Mouse (Mus musculus) heart, postnatal 0 days (tissue): Measurements from ENCODE around the gene Olfr1493-ps1. TPM values are rescaled to one million over a fixed set of nuclear protein-coding genes. Genes with fewer than 3 reads are reported as not detected.

ENCODE experiments used
- ATAC-seq: fragments of 200-750 bp; cut with Nextera tagmentation; 2 replicates; pipeline ENCODE4 v1.8.0; 2017; ENCODE audit warnings: low read depth, moderate number of reproducible peaks, moderate library complexity; ENCODE audit not compliant: insufficient read depth
- DNase-seq: peaks from one replicate; pipeline ENCODE4 v3.0.0-alpha.2; 2016; ENCODE audit warnings: low spot score
- H3K27ac ChIP-seq: fragments of 300-500 bp; sonication (generic); 2 replicates; pipeline ENCODE4 v1.5.1; 2014; ENCODE audit warnings: low read depth, mild to moderate bottlenecking
- H3K27me3 ChIP-seq: fragments of 300-500 bp; sonication (generic); 2 replicates; pipeline ENCODE4 v1.6.1; 2014; ENCODE audit warnings: low read length, mixed read lengths; ENCODE audit not compliant: control insufficient read depth, insufficient read depth
- H3K36me3 ChIP-seq: fragments of 300-500 bp; sonication (generic); replicated peaks from 2 replicates; pipeline ENCODE4 v1.6.1; 2014; ENCODE audit warnings: low read length, mixed read lengths; ENCODE audit not compliant: control insufficient read depth, insufficient read depth
- H3K4me1 ChIP-seq: fragments of 300-500 bp; sonication (generic); 2 replicates; pipeline ENCODE4 v1.6.1; 2014; ENCODE audit warnings: antibody characterized with exemption; ENCODE audit not compliant: control insufficient read depth, insufficient read depth
- H3K4me2 ChIP-seq: fragments of 300-500 bp; sonication (generic); 2 replicates; pipeline ENCODE4 v1.6.1; 2014; ENCODE audit warnings: low read depth, mild to moderate bottlenecking, low read length, moderate library complexity
- H3K4me3 ChIP-seq: fragments of 300-500 bp; sonication (generic); 2 replicates; pipeline ENCODE4 v1.5.1; 2014; ENCODE audit warnings: low read depth, low read length
- H3K9ac ChIP-seq: fragments of 300-500 bp; sonication (generic); replicated peaks from 2 replicates; pipeline ENCODE4 v1.6.1; 2014; ENCODE audit warnings: low read depth, low read length, mixed read lengths
- H3K9me3 ChIP-seq: fragments of 300-500 bp; sonication (generic); replicated peaks from 2 replicates; pipeline ENCODE4 v1.6.1; 2016; ENCODE audit warnings: low read length; ENCODE audit not compliant: control insufficient read depth
- CTCF ChIP-seq: IDR thresholded peaks from 2 replicates; pipeline ENCODE4 v1.5.1; 2016; ENCODE audit warnings: antibody characterized with exemption, control low read depth, low read depth
- EP300 ChIP-seq: IDR thresholded peaks from 2 replicates; pipeline ENCODE4 v1.6.1; 2016; ENCODE audit warnings: antibody characterized with exemption, low read depth
- WGBS: fragments of 180-500 bp; shearing (Covaris S2); extraction: QIAGEN DNeasy Blood & Tissue Kit; methylation state at CpG from one replicate; pipeline ENCODE4 v1.1.7; 2014; 5-methylcytosine and 5-hydroxymethylcytosine counted together
- polyA plus RNA-seq: library from polyadenylated mRNA; unstranded; fragments of >200 nt; fragmentation: Nextera tagmentation; extraction: Ambion mirVana; gene quantifications from 2 replicates; pipeline ENCODE4 v1.2.1, GENCODE M21; 2015
- total RNA-seq: library from RNA; depleted of rRNA; stranded (reverse); fragments of >200 nt; gene quantifications from 2 replicates; pipeline ENCODE4 v1.2.3, GENCODE M21; 2014; ENCODE audit warnings: low replicate concordance; rRNA removed

The Olfr1493-ps1 gene
- total and polyA plus RNA-seq, 2 experiments from 2014 or later, result not detected

GRCm38 (mm10) chr19:13768565-13769276, 45.6 kb downstream of the Olfr1493-ps1 start:
- H3K36me3 ChIP-seq, result no peaks in the 10 kb centered on the region
- ATAC-seq (no peak), DNase-seq (no peak)
- H3K27ac ChIP-seq, result no peak overlapping the region
- H3K27me3 ChIP-seq, result no peaks in the 10 kb centered on the region
- H3K4me3 ChIP-seq, result no peak overlapping the region
- H3K9ac ChIP-seq, result no peak overlapping the region
- WGBS, result 79% methylated on average over 9 of the region's 9 CpGs
- no peak overlapping the region for H3K4me2 ChIP-seq
- H3K4me1 ChIP-seq, result no peaks in the 10 kb centered on the region
- H3K9me3 ChIP-seq, result no peaks in the 10 kb centered on the region
- TF ChIP-seq CTCF (no peak), EP300 (no peak)

- 65% methylated on average over 1 of the region's 1 CpGs for WGBS
- DNase-seq (no peak), ATAC-seq (no peak)
- Histone ChIP-seq H3K4me1 (no peaks in the 10 kb centered on the region), H3K36me3 (no peaks in the 10 kb centered on the region), H3K27ac (no peak within 1 kb of the TSS), H3K9ac (no peak within 1 kb of the TSS), H3K4me2 (no peak within 1 kb of the TSS), H3K4me3 (no peak within 1 kb of the TSS), H3K27me3 (no peaks in the 10 kb centered on the region), H3K9me3 (no peaks in the 10 kb centered on the region)
- TF ChIP-seq EP300 (no peak), CTCF (no peak)
These were observed 54.5 kb downstream of the Olfr1493-ps1 start, which contains the start of gene Olfr1496 for GRCm38 (mm10) chr19:13777578-13777977. Gene Olfr1496 (plus strand): TSS chr19:13777878.

Other genes with a start within 250 kb of the Olfr1493-ps1 start
- not detected in 2 replicates for gene Olfr1475, start 243.1 kb upstream of the Olfr1493-ps1 start, total RNA-seq
- not detected in 2 replicates for gene Olfr1475, start 243.1 kb upstream of the Olfr1493-ps1 start, polyA plus RNA-seq
- gene Olfr1477, start 222.7 kb upstream of the Olfr1493-ps1 start, total RNA-seq, result not detected in 2 replicates
- gene Olfr1477, start 222.7 kb upstream of the Olfr1493-ps1 start, polyA plus RNA-seq, result not detected in 2 replicates
- not detected in 2 replicates for gene Olfr1480, start 195.4 kb upstream of the Olfr1493-ps1 start, total RNA-seq
- gene Olfr1480, start 195.4 kb upstream of the Olfr1493-ps1 start, polyA plus RNA-seq, result not detected in 2 replicates
- not detected in 2 replicates for gene Olfr1484, start 139.8 kb upstream of the Olfr1493-ps1 start, total RNA-seq
- gene Olfr1484, start 139.8 kb upstream of the Olfr1493-ps1 start, polyA plus RNA-seq, result not detected in 2 replicates
- not detected in 2 replicates for gene Olfr1487, start 105.9 kb upstream of the Olfr1493-ps1 start, total RNA-seq
- not detected in 2 replicates for gene Olfr1487, start 105.9 kb upstream of the Olfr1493-ps1 start, polyA plus RNA-seq
- gene Olfr1489, start 91.7 kb upstream of the Olfr1493-ps1 start, total RNA-seq, result not detected in 2 replicates
- not detected in 2 replicates for gene Olfr1489, start 91.7 kb upstream of the Olfr1493-ps1 start, polyA plus RNA-seq
- gene Olfr1490, start 72.2 kb upstream of the Olfr1493-ps1 start, total RNA-seq, result not detected in 2 replicates
- not detected in 2 replicates for gene Olfr1490, start 72.2 kb upstream of the Olfr1493-ps1 start, polyA plus RNA-seq
- gene Olfr1491, start 26.0 kb upstream of the Olfr1493-ps1 start, total RNA-seq, result not detected in 2 replicates
- not detected in 2 replicates for gene Olfr1491, start 26.0 kb upstream of the Olfr1493-ps1 start, polyA plus RNA-seq
- gene Olfr1494, start 16.4 kb downstream of the Olfr1493-ps1 start, total RNA-seq, result not detected in 2 replicates
- not detected in 2 replicates for gene Olfr1494, start 16.4 kb downstream of the Olfr1493-ps1 start, polyA plus RNA-seq
- gene Olfr1495, start 41.3 kb downstream of the Olfr1493-ps1 start, total RNA-seq, result not detected in 2 replicates
- not detected in 2 replicates for gene Olfr1495, start 41.3 kb downstream of the Olfr1493-ps1 start, polyA plus RNA-seq
- not detected in 2 replicates for gene Olfr1496, start 54.6 kb downstream of the Olfr1493-ps1 start, total RNA-seq
- not detected in 2 replicates for gene Olfr1496, start 54.6 kb downstream of the Olfr1493-ps1 start, polyA plus RNA-seq
- not detected in 2 replicates for gene Olfr1497, start 74.9 kb downstream of the Olfr1493-ps1 start, total RNA-seq
- not detected in 2 replicates for gene Olfr1497, start 74.9 kb downstream of the Olfr1493-ps1 start, polyA plus RNA-seq
- gene Olfr1499, start 96.2 kb downstream of the Olfr1493-ps1 start, total RNA-seq, result not detected in 2 replicates
- not detected in 2 replicates for gene Olfr1499, start 96.2 kb downstream of the Olfr1493-ps1 start, polyA plus RNA-seq
- not detected in 2 replicates for gene Olfr1500, start 107.2 kb downstream of the Olfr1493-ps1 start, total RNA-seq
- not detected in 2 replicates for gene Olfr1500, start 107.2 kb downstream of the Olfr1493-ps1 start, polyA plus RNA-seq
- gene Olfr1501, start 127.4 kb downstream of the Olfr1493-ps1 start, total RNA-seq, result not detected in 2 replicates
- gene Olfr1501, start 127.4 kb downstream of the Olfr1493-ps1 start, polyA plus RNA-seq, result not detected in 2 replicates
- not detected in 2 replicates for gene Olfr1502, start 138.5 kb downstream of the Olfr1493-ps1 start, total RNA-seq
- not detected in 2 replicates for gene Olfr1502, start 138.5 kb downstream of the Olfr1493-ps1 start, polyA plus RNA-seq
- not detected in 2 replicates for gene Olfr1504, start 174.7 kb downstream of the Olfr1493-ps1 start, total RNA-seq
- not detected in 2 replicates for gene Olfr1504, start 174.7 kb downstream of the Olfr1493-ps1 start, polyA plus RNA-seq
- gene Olfr1505, start 190.3 kb downstream of the Olfr1493-ps1 start, total RNA-seq, result not detected in 2 replicates
- not detected in 2 replicates for gene Olfr1505, start 190.3 kb downstream of the Olfr1493-ps1 start, polyA plus RNA-seq